Mouse (Mus musculus): ENCODE results near the gene Tet3.

Gene Tet3

GRCm38 (mm10) chr6:83414601-83415355 lies 44.1 kb downstream of the Tet3 start:
- no peak for DNase-seq (ENCODE audit: low spot score)

- DNase-seq (ENCODE audit: low spot score), result no peak
These were observed 45.2 kb downstream of the Tet3 start for GRCm38 (mm10) chr6:83413686-83414085.

- DNase-seq (ENCODE audit: low spot score), result peak; percentile 41
These were observed 46.0 kb downstream of the Tet3 start for GRCm38 (mm10) chr6:83412854-83413401.

GRCm38 (mm10) chr6:83412362-83412853 lies 46.5 kb downstream of the Tet3 start:
- no peak for DNase-seq (ENCODE audit: low spot score)

- DNase-seq (ENCODE audit: low spot score), result peak; percentile 43
These were observed 47.1 kb downstream of the Tet3 start for GRCm38 (mm10) chr6:83411635-83412361.

GRCm38 (mm10) chr6:83410046-83410706 lies 48.7 kb downstream of the Tet3 start:
- peak; percentile 67 for DNase-seq (ENCODE audit: low spot score)

GRCm38 (mm10) chr6:83408510-83408909 lies 50.4 kb downstream of the Tet3 start:
- no peak for DNase-seq (ENCODE audit: low spot score)

GRCm38 (mm10) chr6:83405511-83406064 lies 53.3 kb downstream of the Tet3 start:
- DNase-seq (ENCODE audit: low spot score), result no peak

GRCm38 (mm10) chr6:83404571-83404970 lies 54.3 kb downstream of the Tet3 start:
- DNase-seq (ENCODE audit: low spot score), result no peak

GRCm38 (mm10) chr6:83403481-83403880 lies 55.4 kb downstream of the Tet3 start:
- DNase-seq (ENCODE audit: low spot score), result no peak

GRCm38 (mm10) chr6:83399790-83400189 lies 59.1 kb downstream of the Tet3 start:
- DNase-seq (ENCODE audit: low spot score), result no peak

GRCm38 (mm10) chr6:83397728-83398127 lies 61.2 kb downstream of the Tet3 start:
- DNase-seq (ENCODE audit: low spot score), result no peak

- DNase-seq (ENCODE audit: low spot score), result no peak
These were observed 62.2 kb downstream of the Tet3 start for GRCm38 (mm10) chr6:83396711-83397110.

GRCm38 (mm10) chr6:83395544-83396229 lies 63.2 kb downstream of the Tet3 start:
- DNase-seq (ENCODE audit: low spot score), result no peak

GRCm38 (mm10) chr6:83394122-83394521 lies 64.8 kb downstream of the Tet3 start:
- DNase-seq (ENCODE audit: low spot score), result peak; percentile 36

- DNase-seq (ENCODE audit: low spot score), result peak; percentile 68
These were observed 66.6 kb downstream of the Tet3 start for GRCm38 (mm10) chr6:83392166-83392780.

GRCm38 (mm10) chr6:83385569-83386090 lies 73.3 kb downstream of the Tet3 start:
- DNase-seq (ENCODE audit: low spot score), result no peak

GRCm38 (mm10) chr6:83381510-83382491 lies 77.1 kb downstream of the Tet3 start:
- DNase-seq (ENCODE audit: low spot score), result peak; percentile 7

- no peak for DNase-seq (ENCODE audit: low spot score)
These were observed 85.1 kb downstream of the Tet3 start for GRCm38 (mm10) chr6:83373704-83374300.

Data from lung, postnatal 25 days (tissue).